Mouse (Mus musculus): ENCODE results near the gene Zranb2.

The Zranb2 gene

GRCm38 (mm10) chr3:157578469-157579170 is 44.7 kb downstream of the Zranb2 start:
- no peak for DNase-seq

GRCm38 (mm10) chr3:157579376-157579775 is 45.4 kb downstream of the Zranb2 start:
- no peak for DNase-seq

DNA sequence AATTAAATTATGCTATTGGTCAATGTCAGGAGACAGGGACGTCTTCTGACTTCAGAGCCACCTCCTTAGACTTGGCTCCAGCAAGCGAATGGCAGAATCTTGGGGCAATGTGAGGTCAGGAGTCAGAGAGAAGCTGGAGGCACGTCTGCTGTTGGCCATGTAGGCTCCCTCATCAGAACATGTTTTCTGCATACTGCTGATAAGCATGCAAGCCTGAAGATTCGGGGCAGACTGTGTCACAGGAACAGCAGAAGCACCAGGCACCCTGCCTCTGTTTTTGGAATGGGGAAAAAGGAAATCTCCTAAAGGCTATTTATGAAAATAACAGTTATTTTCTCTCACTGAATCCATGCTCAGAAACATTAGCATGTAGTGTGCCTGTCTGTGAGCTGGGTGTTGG is 46.3 kb downstream of the Zranb2 start:
- DNase-seq = no peak

GRCm38 (mm10) chr3:157581755-157582154 is 47.8 kb downstream of the Zranb2 start:
- no peak for DNase-seq

- DNase-seq = no peak
These were observed 48.9 kb downstream of the Zranb2 start for GRCm38 (mm10) chr3:157582626-157583405.

DNA sequence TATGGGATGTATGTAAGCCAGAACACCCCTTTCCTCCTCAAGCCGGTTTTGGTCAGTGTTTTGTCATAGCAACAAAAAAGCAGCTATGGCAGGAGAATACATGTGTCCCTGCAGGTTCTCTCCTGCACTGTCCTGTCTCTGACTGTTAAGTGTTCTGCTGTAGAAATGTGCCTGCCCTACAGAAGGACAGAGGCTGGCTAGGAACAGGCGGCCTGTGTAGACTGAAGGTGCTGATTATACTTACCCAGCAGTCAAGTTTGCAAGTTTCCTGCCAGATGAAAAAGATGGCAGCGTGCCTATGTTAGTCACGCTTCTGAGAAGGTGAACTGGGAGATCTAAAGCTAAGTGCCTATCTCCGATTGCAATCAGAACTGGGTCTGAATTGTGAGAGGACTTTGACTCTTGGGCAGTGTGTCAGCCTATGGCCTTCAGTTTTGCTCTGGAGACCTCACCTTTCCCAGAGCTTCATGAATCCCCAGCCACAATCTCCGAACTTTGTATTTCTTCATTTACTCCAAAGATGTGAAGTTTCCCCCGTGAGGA is 63.9 kb downstream of the Zranb2 start:
- no peak for DNase-seq

All from right cerebral cortex, adult 18-20 months (tissue).